Mouse (Mus musculus) bone marrow macrophage, adult 2 months (primary cell): ENCODE results near the gene Suclg2.

ENCODE experiments used
- CTCF ChIP-seq: IDR thresholded peaks from 2 replicates; pipeline ENCODE4 v1.5.1; 2012; ENCODE audit warnings: low read depth, mild to moderate bottlenecking, low read length, moderate library complexity
- POLR2A ChIP-seq: IDR thresholded peaks from 2 replicates; pipeline ENCODE4 v1.6.1; 2012; ENCODE audit warnings: mild to moderate bottlenecking, low read depth, low read length, borderline replicate concordance

GRCm38 (mm10) chr6:95545296-95545695, 173.3 kb downstream of the Suclg2 start:
- TF ChIP-seq CTCF = no peak
- no peak for TF ChIP-seq POLR2A
